Mouse (Mus musculus): Measurements from ENCODE around the gene Tatdn2. TPM values are rescaled to one million over a fixed set of nuclear protein-coding genes. Genes with fewer than 3 reads are reported as not detected.

Gene Tatdn2
- polyA plus RNA-seq, 1 experiment = 24.3 TPM

DNA sequence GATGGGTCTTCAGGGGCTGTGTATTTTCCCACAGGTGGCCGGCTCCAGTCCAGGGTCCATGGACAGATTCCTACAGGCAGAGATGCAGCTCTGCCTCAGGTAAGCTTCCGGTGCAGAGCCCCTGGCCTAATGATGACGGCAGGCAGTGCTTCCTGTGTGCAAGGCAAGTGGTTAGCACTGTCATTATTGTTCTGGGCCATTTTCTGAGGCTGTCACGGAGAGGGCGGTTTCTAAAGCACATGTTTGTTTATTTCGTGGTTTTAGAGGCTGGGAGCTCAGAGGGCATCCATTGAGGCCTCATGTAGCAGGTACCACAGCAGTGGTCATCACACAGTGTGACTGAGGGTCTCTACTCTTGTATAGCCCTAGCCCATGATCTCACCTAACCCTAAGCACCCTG is 23.9 kb upstream of the Tatdn2 start:
- WGBS = 83% methylated on average over 6 of the region's 6 CpGs
- no peak for DNase-seq (ENCODE audit: low read depth in 1 of 2, low spot score in 2 of 2)
- Histone ChIP-seq H3K4me1 (ENCODE audit: control insufficient read depth, insufficient read depth, insufficient read length) (peaks cover 23% of the 10 kb centered on the region; the same call in 1 of the 2 replicates), H3K4me3 (ENCODE audit: extremely low read depth, insufficient read depth, insufficient read length) (no peak overlapping the region), H3K27me3 (ENCODE audit: control insufficient read depth, insufficient read depth, low read length) (no peaks in the 10 kb centered on the region), H3K27ac (ENCODE audit: insufficient read depth, low read length) (no peak overlapping the region), H3K36me3 (ENCODE audit: control insufficient read depth, insufficient read depth, low read length) (peaks cover 15% of the 10 kb centered on the region)
- no peak for TF ChIP-seq POLR2A (IDR thresholded peaks at IDR 0.05; ENCODE audit: low read depth, low read length)
- TF ChIP-seq CTCF (IDR thresholded peaks at IDR 0.05; ENCODE audit: extremely low read depth, insufficient read depth, insufficient read length, insufficient replicate concordance) = no peak

DNA sequence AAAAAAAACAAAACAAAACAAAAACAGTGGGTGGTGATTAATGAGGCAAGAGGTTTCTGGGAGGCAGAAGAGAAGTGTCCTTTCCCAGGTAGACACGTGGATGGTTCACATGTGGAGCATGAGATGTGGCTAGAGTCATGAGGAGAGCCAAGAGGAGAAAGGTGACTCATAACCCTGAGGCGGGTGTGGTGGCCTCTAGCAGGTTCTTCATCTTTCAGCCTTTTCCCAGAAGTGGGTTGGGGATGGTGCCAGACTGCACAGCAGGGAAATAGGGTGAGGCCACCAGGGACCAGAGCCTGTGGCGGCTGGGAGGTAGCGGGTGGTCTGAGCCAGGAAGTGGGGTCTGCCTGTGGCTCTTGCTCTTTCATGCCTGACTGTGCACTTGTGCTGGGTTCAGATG is 21.6 kb upstream of the Tatdn2 start:
- H3K36me3 ChIP-seq (ENCODE audit: control insufficient read depth, insufficient read depth, low read length) = peaks cover 22% of the 10 kb centered on the region
- peaks cover 8% of the 10 kb centered on the region; the same call in 1 of the 2 replicates for H3K4me1 ChIP-seq (ENCODE audit: control insufficient read depth, insufficient read depth, insufficient read length)
- H3K27me3 ChIP-seq (ENCODE audit: control insufficient read depth, insufficient read depth, low read length) = no peaks in the 10 kb centered on the region
- TF ChIP-seq POLR2A (IDR thresholded peaks at IDR 0.05; ENCODE audit: low read depth, low read length) (no peak), CTCF (IDR thresholded peaks at IDR 0.05; ENCODE audit: extremely low read depth, insufficient read depth, insufficient read length, insufficient replicate concordance) (no peak)
- no peak overlapping the region for H3K4me3 ChIP-seq (ENCODE audit: extremely low read depth, insufficient read depth, insufficient read length)
- no peak for DNase-seq (ENCODE audit: low read depth in 1 of 2, low spot score in 2 of 2)
- WGBS = 35% methylated on average over 4 of the region's 4 CpGs
- no peak overlapping the region for H3K27ac ChIP-seq (ENCODE audit: insufficient read depth, low read length)

DNA sequence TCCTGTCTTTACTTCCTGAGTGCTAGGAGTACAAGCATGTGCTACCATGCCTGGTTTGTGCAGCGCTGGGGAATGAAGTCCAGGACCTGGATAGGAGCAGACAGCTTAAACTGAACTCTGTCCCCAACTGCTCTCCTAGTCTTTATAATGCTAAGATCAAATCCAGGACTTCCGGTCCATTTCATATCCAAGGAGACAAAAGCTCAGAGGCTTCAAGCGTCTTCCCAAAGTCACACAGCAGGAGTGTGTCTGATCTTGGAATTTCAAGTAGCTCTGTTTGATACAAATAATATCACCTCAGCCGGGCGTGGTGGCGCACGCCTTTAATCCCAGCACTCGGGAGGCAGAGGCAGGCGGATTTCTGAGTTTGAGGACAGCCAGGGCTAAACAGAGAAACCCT is 20.9 kb upstream of the Tatdn2 start:
- no peak for DNase-seq (ENCODE audit: low read depth in 1 of 2, low spot score in 2 of 2)
- peaks cover 8% of the 10 kb centered on the region; the same call in 1 of the 2 replicates for H3K4me1 ChIP-seq (ENCODE audit: control insufficient read depth, insufficient read depth, insufficient read length)
- peaks cover 22% of the 10 kb centered on the region for H3K36me3 ChIP-seq (ENCODE audit: control insufficient read depth, insufficient read depth, low read length)
- no peak overlapping the region for H3K27ac ChIP-seq (ENCODE audit: insufficient read depth, low read length)
- TF ChIP-seq CTCF (IDR thresholded peaks at IDR 0.05; ENCODE audit: extremely low read depth, insufficient read depth, insufficient read length, insufficient replicate concordance) = no peak
- TF ChIP-seq POLR2A (IDR thresholded peaks at IDR 0.05; ENCODE audit: low read depth, low read length) = no peak
- no peaks in the 10 kb centered on the region for H3K27me3 ChIP-seq (ENCODE audit: control insufficient read depth, insufficient read depth, low read length)
- WGBS = 94% methylated on average over 9 of the region's 9 CpGs
- H3K4me3 ChIP-seq (ENCODE audit: extremely low read depth, insufficient read depth, insufficient read length) = no peak overlapping the region

DNA sequence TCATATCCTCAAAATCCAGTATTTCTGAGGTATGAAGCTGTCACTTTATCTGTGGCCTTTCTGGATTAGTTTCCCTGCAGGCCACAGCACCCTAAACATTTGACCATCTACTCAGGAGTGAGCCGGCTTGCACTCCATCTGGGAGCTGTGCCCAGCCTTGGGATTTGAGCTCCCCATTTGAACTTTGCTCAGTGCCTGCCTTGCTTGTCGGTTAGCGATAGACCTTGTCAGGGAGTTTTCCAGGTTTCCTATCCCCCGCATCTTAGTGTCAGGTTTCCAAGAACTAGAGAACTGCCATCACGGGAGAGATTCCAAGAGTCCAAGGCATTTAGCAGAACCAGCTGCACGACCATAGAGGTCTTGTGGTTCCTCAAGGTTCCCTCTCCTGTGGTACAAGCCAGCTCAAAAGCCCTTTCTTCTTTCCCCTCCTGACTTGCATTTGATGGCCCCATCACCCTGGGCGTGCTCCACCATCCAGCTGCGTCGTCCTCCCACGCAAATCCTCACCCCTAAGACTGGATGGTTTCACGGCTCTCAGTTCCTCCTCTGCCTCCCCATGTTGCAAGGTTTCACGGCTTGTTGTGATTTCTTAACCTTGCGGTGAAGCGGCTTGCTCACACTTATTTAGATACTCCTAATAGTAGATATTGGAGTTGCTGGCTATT is 19.6 kb upstream of the Tatdn2 start:
- peak overlapping the region; percentile 18; the same call in 1 of the 2 replicates for H3K27ac ChIP-seq (ENCODE audit: insufficient read depth, low read length)
- 64% methylated on average over 14 of the region's 14 CpGs for WGBS

DNA sequence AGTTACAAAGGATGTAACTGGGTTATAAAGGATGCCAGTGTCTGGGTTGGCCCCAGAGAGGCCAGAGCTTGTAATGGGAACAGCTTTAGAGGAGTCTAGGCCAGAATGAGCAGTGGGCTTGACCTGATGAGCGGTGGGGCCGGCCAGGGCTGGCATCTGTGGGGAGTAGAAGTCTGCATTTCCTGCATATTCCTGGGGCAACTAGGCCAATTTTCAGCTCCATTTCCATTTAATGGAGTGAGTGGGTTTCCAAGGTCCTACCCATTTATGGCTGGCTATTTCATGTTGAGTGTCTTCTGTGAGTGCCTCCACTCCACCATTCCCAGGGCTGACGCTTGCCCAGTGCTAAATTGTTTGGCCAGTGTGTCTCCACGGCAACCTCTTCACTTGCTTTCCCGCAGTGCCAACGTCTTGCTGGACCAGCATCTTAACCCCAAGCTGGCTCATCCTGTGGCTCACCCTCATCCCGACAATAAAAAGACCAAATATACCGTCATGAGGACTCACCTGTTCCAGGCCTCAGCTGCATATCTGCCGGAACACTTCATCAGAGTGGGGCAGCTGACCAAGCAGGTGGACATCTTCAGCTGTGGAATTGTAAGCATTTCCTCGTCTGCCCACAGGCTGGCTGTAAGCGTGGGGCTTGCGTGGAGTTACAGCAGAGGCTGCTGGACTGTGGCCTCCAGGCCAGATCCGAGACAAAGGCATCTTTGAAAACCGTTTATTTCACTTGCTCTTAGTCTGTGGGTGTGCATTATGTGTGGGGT is 18.4 kb upstream of the Tatdn2 start:
- WGBS = 92% methylated on average over 14 of the region's 14 CpGs
- no peak overlapping the region for H3K4me3 ChIP-seq (ENCODE audit: extremely low read depth, insufficient read depth, insufficient read length)
- peaks cover 9% of the 10 kb centered on the region; the same call in 1 of the 2 replicates for H3K4me1 ChIP-seq (ENCODE audit: control insufficient read depth, insufficient read depth, insufficient read length)
- H3K27ac ChIP-seq (ENCODE audit: insufficient read depth, low read length) = no peak overlapping the region
- H3K36me3 ChIP-seq (ENCODE audit: control insufficient read depth, insufficient read depth, low read length) = peaks cover 15% of the 10 kb centered on the region
- H3K27me3 ChIP-seq (ENCODE audit: control insufficient read depth, insufficient read depth, low read length) = no peaks in the 10 kb centered on the region
- TF ChIP-seq CTCF (IDR thresholded peaks at IDR 0.05; ENCODE audit: extremely low read depth, insufficient read depth, insufficient read length, insufficient replicate concordance) = no peak
- TF ChIP-seq POLR2A (IDR thresholded peaks at IDR 0.05; ENCODE audit: low read depth, low read length) = no peak
- no peak for DNase-seq (ENCODE audit: low read depth in 1 of 2, low spot score in 2 of 2)

More for the DNA sequence above, 19.6 kb upstream of the Tatdn2 start:
- TF ChIP-seq CTCF (IDR thresholded peaks at IDR 0.05; ENCODE audit: extremely low read depth, insufficient read depth, insufficient read length, insufficient replicate concordance) = no peak
- TF ChIP-seq POLR2A (IDR thresholded peaks at IDR 0.05; ENCODE audit: low read depth, low read length) = no peak
- Histone ChIP-seq H3K36me3 (ENCODE audit: control insufficient read depth, insufficient read depth, low read length) (peaks cover 14% of the 10 kb centered on the region), H3K4me1 (ENCODE audit: control insufficient read depth, insufficient read depth, insufficient read length) (peaks cover 9% of the 10 kb centered on the region; the same call in 1 of the 2 replicates), H3K27me3 (ENCODE audit: control insufficient read depth, insufficient read depth, low read length) (no peaks in the 10 kb centered on the region), H3K4me3 (ENCODE audit: extremely low read depth, insufficient read depth, insufficient read length) (no peak overlapping the region)
- peak in 1 of 2 experiments; percentile 49 for DNase-seq (ENCODE audit: low read depth in 1 of 2, low spot score in 2 of 2)

DNA sequence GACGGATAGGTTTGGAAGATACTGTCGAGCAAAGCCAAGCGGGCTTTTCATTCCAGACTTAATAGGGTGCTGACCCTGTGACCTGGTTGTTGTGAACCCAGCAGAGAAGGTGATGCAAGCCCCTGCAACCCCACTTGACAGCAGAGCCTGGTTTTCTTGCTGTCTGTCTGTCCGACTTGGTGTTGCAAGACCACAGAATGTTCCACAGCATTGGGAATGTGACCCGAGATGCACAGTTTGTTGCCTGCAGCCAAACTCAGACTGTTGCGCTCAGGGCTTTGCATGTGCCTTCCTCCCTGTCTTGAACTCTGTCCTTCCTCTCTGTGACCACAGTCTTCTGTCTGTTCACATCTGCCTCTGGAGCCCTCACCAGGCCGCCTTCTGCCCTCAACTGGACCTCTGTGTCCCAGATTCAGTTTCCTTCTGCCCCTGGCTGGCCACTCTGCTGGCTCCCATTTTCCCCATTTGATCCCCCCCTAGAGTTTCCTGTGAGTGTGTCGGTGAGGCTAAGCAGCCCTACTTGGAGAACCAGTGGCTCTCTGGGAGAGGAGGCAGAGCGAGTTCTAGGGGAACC is 16.8 kb upstream of the Tatdn2 start:
- WGBS = 71% methylated on average over 9 of the region's 9 CpGs
- Histone ChIP-seq H3K27me3 (ENCODE audit: control insufficient read depth, insufficient read depth, low read length) (no peaks in the 10 kb centered on the region), H3K27ac (ENCODE audit: insufficient read depth, low read length) (peak overlapping the region; percentile 1; the same call in 1 of the 2 replicates), H3K4me3 (ENCODE audit: extremely low read depth, insufficient read depth, insufficient read length) (no peak overlapping the region), H3K36me3 (ENCODE audit: control insufficient read depth, insufficient read depth, low read length) (peaks cover 18% of the 10 kb centered on the region), H3K4me1 (ENCODE audit: control insufficient read depth, insufficient read depth, insufficient read length) (peaks cover 9% of the 10 kb centered on the region; the same call in 1 of the 2 replicates)
- TF ChIP-seq POLR2A (IDR thresholded peaks at IDR 0.05; ENCODE audit: low read depth, low read length) (no peak), CTCF (IDR thresholded peaks at IDR 0.05; ENCODE audit: extremely low read depth, insufficient read depth, insufficient read length, insufficient replicate concordance) (no peak)
- no peak for DNase-seq (ENCODE audit: low read depth in 1 of 2, low spot score in 2 of 2)
